Mouse (Mus musculus): ENCODE data around the gene St3gal3. TPM values are rescaled to one million over a fixed set of nuclear protein-coding genes. Genes with fewer than 3 reads are reported as not detected.

St3gal3 gene
- total and polyA plus RNA-seq, 3 experiments = 54.9 to 70.6 (median 55.8) TPM

DNA sequence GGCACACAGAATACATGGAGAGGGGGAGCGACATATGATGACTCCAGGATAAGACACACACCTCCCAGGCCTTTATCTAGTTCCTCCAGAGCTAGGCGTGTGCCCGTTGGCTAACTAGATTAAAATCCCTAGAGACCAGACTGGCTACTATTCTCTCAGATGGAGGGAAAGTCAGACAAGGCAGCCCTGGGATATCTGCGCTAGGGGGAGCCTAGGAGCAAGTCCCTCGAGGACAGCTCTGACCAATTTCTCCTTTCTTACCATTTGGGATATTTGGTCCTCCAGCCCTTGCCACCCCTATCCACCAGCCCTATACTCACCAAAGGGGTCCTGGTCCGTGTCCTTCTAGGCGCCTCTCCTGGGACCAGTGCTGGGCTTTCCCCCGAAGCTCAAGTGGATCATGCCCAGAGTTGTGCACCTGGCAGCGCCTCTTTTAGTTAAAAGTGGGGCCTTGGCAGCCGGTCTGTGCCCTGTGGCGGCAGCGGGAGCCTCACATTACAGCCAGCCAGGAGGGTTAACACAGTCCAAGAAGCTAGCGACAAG, 205.9 kb downstream of the St3gal3 start:
- Histone ChIP-seq H3K27me3 (ENCODE audit: control insufficient read depth, insufficient read depth, low read length) (peaks cover 2% of the 10 kb centered on the region; the same call in 1 of the 2 replicates), H3K4me3 (peak overlapping the region; percentile 23; the same call in 1 of the 2 replicates), H3K4me1 (ENCODE audit: control insufficient read depth, insufficient read depth, low read length) (no peaks in the 10 kb centered on the region), H3K9ac (ENCODE audit: low read depth, low read length) (no peak overlapping the region), H3K27ac (no peak overlapping the region), H3K79me2 (replicated peaks; ENCODE audit: control insufficient read depth, insufficient read depth, low read length) (no peaks in the 10 kb centered on the region), H3K36me3 (ENCODE audit: control insufficient read depth, insufficient read depth, low read length) (no peaks in the 10 kb centered on the region)
- DNase-seq = peak; percentile 52 to 66
- 1% methylated on average over 13 of the region's 13 CpGs for WGBS
- intact Hi-C loops (cut with DNase I) = loop anchor here (1.0 to 5.0 kb wide), 3 partner anchors 91 to 155 kb away; no protein-coding TSS in a partner anchor
- TF ChIP-seq POLR2A (IDR thresholded peaks at IDR 0.05; ENCODE audit: insufficient read depth, low read depth, low read length) (no peak), EP300 (IDR thresholded peaks at IDR 0.05; ENCODE audit: insufficient read depth, low read depth, low read length) (0 out of 2 replicates have a peak, but pooled peaks have one; percentile 25), CTCF (IDR thresholded peaks at IDR 0.05) (peak; percentile 63)

DNA sequence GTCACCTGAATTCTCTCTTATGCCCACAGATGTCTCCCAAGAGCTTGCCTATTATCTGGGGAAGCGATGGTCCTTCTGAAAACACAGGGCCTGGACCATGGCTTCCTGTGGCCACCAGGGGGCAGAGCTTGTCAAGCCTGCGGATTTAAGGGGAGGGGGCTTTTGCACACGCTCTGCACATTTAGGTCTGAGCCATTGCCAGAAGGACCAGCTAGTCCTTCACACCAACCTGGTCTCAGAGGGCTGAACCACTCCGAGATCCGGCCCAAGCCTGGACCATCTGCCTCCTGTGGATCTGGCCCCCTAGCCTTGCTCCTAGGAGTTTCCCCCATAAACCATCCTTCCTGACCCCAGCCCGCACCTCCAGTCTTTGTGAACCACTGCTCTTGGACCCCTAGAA, 206.5 kb downstream of the St3gal3 start:
- peaks cover 2% of the 10 kb centered on the region; the same call in 1 of the 2 replicates for H3K27me3 ChIP-seq (ENCODE audit: control insufficient read depth, insufficient read depth, low read length)
- DNase-seq = no peak
- 24% methylated on average over 6 of the region's 6 CpGs for WGBS

DNA sequence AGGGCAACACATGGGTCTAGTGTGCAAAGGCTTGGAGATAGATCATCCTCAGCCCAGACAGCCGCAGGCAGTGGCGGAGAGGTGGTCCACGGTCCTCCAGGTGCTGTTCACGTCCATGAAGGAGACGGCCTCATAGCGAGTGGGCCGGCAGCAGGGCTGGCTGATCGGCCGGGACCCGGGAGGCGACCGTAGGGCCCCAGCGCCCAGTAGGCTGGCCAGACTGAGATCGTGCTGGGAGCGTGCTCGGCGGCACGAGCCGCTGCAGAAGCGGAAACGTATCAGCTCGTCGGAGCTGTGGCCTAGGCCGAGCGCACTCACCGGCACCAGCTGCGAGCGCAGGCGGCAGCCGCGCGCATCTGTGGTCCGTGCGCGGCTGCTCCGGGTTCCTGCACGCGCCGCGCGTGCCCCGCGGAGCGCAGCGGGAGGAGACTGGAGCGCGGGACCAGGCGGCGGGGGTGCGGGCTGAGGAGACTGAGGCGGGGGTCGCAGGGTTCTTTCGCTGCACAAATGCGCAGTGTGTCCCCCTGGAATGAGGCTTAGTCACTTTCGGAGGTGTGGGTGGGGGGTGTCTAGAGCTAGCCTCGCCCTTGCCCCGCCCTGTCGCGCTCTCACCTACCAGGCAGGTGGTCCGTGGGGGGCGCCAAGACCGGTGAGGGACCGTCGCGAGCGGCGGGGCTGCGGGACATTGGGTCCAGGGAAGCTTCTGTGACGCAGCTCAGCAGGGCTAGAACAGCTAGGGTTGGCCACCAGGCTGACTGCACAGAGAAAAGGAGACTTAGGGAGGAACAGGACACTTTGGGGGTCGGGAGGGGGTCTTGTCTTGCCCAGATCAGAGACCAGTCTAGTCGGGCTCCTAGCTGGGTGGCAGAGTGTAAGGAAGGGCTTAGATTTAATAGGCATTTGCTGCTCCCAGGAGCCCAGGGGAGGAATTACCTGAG, 207.9 kb downstream of the St3gal3 start:
- peak in 1 of 2 experiments; percentile 44 for DNase-seq
- Histone ChIP-seq H3K27me3 (ENCODE audit: control insufficient read depth, insufficient read depth, low read length) (peaks cover 2% of the 10 kb centered on the region; the same call in 1 of the 2 replicates), H3K9ac (ENCODE audit: low read depth, low read length) (peak overlapping the region; percentile 3)

More for the DNA sequence above, 206.5 kb downstream of the St3gal3 start:
- TF ChIP-seq CTCF (IDR thresholded peaks at IDR 0.05) (peak; percentile 72), POLR2A (IDR thresholded peaks at IDR 0.05; ENCODE audit: insufficient read depth, low read depth, low read length) (no peak)
- Histone ChIP-seq H3K36me3 (ENCODE audit: control insufficient read depth, insufficient read depth, low read length) (no peaks in the 10 kb centered on the region), H3K4me3 (no peak overlapping the region), H3K79me2 (replicated peaks; ENCODE audit: control insufficient read depth, insufficient read depth, low read length) (no peaks in the 10 kb centered on the region), H3K4me1 (ENCODE audit: control insufficient read depth, insufficient read depth, low read length) (no peaks in the 10 kb centered on the region), H3K9ac (ENCODE audit: low read depth, low read length) (no peak overlapping the region), H3K27ac (no peak overlapping the region)
- intact Hi-C loops (cut with DNase I) = loop anchor here (1.0 to 5.0 kb wide), 3 partner anchors 91 to 155 kb away; no protein-coding TSS in a partner anchor

DNA sequence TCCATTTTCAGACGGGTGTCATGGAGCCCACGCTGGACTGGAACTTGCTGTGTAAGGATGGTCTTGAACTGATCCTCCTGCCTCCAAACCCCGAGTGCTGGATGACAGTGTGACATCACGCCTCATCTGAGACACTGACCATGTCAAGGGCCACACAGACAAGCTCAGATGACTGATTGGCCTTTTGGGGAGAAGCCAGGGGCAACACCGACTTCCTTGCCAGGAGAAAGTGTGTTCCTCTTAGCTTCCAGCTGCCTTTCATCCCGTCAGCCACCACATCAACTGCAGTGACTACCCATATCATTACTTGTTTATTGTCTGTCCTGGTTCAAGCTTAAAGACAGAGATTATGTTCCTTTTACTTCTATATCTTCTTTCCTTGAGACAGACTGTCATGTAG, 209.8 kb downstream of the St3gal3 start:
- H3K36me3 ChIP-seq (ENCODE audit: control insufficient read depth, insufficient read depth, low read length) = no peaks in the 10 kb centered on the region
- TF ChIP-seq CTCF (IDR thresholded peaks at IDR 0.05) (no peak), POLR2A (IDR thresholded peaks at IDR 0.05; ENCODE audit: insufficient read depth, low read depth, low read length) (no peak), EP300 (IDR thresholded peaks at IDR 0.05; ENCODE audit: insufficient read depth, low read depth, low read length) (no peak)
- peaks cover 2% of the 10 kb centered on the region; the same call in 1 of the 2 replicates for H3K27me3 ChIP-seq (ENCODE audit: control insufficient read depth, insufficient read depth, low read length)
- no peak overlapping the region for H3K4me3 ChIP-seq
- DNase-seq = no peak
- no peaks in the 10 kb centered on the region for H3K4me1 ChIP-seq (ENCODE audit: control insufficient read depth, insufficient read depth, low read length)
- H3K79me2 ChIP-seq (replicated peaks; ENCODE audit: control insufficient read depth, insufficient read depth, low read length) = no peaks in the 10 kb centered on the region
- no peak overlapping the region for H3K27ac ChIP-seq
- H3K9ac ChIP-seq (ENCODE audit: low read depth, low read length) = no peak overlapping the region
- WGBS = 49% methylated on average over 4 of the region's 6 CpGs
- intact Hi-C loops (cut with DNase I) = loop anchor here (5.0 kb wide), 2 partner anchors 88 to 107 kb away; no protein-coding TSS in a partner anchor

More for the DNA sequence above, 207.9 kb downstream of the St3gal3 start:
- no peaks in the 10 kb centered on the region for H3K4me1 ChIP-seq (ENCODE audit: control insufficient read depth, insufficient read depth, low read length)
- intact Hi-C loops (cut with DNase I) = loop anchor here (5.0 kb wide), 2 partner anchors 90 to 105 kb away; no protein-coding TSS in a partner anchor
- WGBS = 7% methylated on average over 71 of the region's 71 CpGs
- peak overlapping the region; percentile 27 for H3K4me3 ChIP-seq
- no peaks in the 10 kb centered on the region for H3K36me3 ChIP-seq (ENCODE audit: control insufficient read depth, insufficient read depth, low read length)
- no peaks in the 10 kb centered on the region for H3K79me2 ChIP-seq (replicated peaks; ENCODE audit: control insufficient read depth, insufficient read depth, low read length)
- H3K27ac ChIP-seq = no peak overlapping the region
- TF ChIP-seq EP300 (IDR thresholded peaks at IDR 0.05; ENCODE audit: insufficient read depth, low read depth, low read length) (no peak), POLR2A (IDR thresholded peaks at IDR 0.05; ENCODE audit: insufficient read depth, low read depth, low read length) (no peak), CTCF (IDR thresholded peaks at IDR 0.05) (0 out of 2 replicates have a peak, but pooled peaks have one; percentile 8)

DNA sequence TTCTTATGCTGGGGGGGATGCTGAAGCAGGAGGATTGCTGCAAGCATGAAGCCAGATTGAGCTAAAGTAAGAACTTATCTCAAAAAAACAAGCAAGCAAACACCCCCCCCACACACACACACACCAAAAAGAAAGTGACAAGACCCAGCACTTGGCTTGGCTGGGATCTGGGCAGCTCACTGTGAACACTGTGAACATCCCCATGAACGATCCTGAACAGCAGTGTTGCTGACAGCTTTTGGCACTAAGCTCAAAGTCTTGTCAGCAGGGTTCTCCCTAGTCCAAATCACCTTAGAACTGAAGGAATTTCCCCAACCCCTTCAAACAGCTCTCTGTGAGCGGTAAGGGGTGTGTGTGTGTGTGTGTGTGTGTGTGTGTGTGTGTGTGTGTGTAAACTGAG, 211.3 kb downstream of the St3gal3 start:
- Histone ChIP-seq H3K79me2 (replicated peaks; ENCODE audit: control insufficient read depth, insufficient read depth, low read length) (no peaks in the 10 kb centered on the region), H3K9ac (ENCODE audit: low read depth, low read length) (no peak overlapping the region), H3K27me3 (ENCODE audit: control insufficient read depth, insufficient read depth, low read length) (no peaks in the 10 kb centered on the region; the same call in 1 of the 2 replicates), H3K4me3 (no peak overlapping the region), H3K36me3 (ENCODE audit: control insufficient read depth, insufficient read depth, low read length) (no peaks in the 10 kb centered on the region), H3K4me1 (ENCODE audit: control insufficient read depth, insufficient read depth, low read length) (no peaks in the 10 kb centered on the region), H3K27ac (no peak overlapping the region)
- TF ChIP-seq POLR2A (IDR thresholded peaks at IDR 0.05; ENCODE audit: insufficient read depth, low read depth, low read length) = no peak
- no peak for TF ChIP-seq EP300 (IDR thresholded peaks at IDR 0.05; ENCODE audit: insufficient read depth, low read depth, low read length)
- TF ChIP-seq CTCF (IDR thresholded peaks at IDR 0.05) = no peak
- intact Hi-C loops (cut with DNase I) = no loop called here
- 42% methylated on average over 2 of the region's 2 CpGs for WGBS
- DNase-seq = no peak
